Mouse (Mus musculus): ENCODE results near the gene Ube2cbp.

- TF ChIP-seq TAL1 (IDR thresholded peaks at IDR 0.05; ENCODE audit: low read length) (no peak), GATA1 (IDR thresholded peaks at IDR 0.05; ENCODE audit: low read length) (no peak)
These were observed 46.8 kb downstream of the Ube2cbp start for GRCm38 (mm10) chr9:86417971-86418370.

Data from erythroblast, embryonic 14.5 days (primary cell).